Mouse (Mus musculus): ENCODE results near the gene Hcrt. TPM values are rescaled to one million over a fixed set of nuclear protein-coding genes. Genes with fewer than 3 reads are reported as not detected.

The Hcrt gene
- not detected for polyA plus RNA-seq (2014; fragmentation: Illumina TruSeq; extraction: RNeasy Lipid Tissue Mini Kit (QIAGEN cat#74804); ENCODE audit: low read depth, low replicate concordance)

DNA sequence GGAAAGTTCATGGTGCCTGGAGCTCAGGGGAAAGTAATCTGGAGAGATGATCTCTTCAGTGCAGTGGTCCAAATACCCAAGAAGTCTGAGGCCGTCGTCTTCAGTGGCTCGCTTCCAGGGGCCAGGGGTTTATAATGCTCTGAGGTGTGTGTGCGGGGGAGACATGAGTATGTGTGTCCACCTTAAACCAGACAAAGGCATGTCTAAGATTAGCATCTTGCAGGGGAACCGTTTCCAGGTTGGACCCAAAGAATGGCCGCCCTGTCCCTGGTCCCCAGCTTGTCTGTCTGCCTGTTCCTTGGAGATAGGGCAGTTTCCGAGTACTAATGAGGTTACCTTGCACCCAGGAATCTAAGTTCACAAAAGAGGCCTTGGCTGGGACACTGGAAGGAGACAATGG is at the start of gene Hcrt:
Gene Hcrt (minus strand): TSS at position 101 of the 400 bp plus-strand sequence.

DNA sequence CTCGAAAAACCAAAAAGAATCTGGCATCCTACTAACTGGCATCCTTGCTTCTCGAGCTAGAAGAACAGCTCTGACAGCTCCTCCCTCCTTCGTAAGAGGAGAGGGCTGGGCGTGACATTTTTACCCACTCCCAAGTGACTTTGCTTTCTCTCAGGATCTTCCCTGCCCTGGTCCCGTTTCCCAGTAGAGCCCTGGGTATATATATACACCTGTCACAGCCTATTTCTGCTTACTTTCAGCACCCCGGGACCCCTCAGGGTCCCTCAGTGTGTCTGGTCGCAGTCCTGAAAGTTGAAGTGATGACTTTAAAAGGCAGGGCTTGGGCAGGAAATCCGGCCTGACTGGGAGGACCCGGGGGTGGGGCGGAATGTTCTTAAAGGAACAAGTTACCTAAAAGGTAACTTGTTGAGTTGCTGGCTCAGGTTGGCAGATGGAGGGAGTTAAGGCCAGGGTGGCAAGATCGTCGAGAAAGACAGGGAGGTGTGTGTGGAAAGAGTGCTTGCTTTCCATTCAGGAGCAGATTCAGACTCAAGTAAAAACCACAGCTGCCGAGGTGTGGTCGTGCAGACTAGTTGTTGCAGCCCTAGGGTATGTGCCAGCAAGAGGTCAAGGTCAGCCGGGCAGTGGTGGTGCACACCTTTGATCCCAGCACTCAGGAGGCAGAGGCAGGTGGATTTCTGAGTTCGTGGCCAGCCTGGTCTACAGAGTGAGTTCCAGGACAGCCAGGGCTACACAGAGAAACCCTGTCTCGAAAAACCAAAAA is 8.1 kb upstream of the Hcrt start, which contains the start of gene Ghdc:
Gene Ghdc (minus strand): TSS at position 312 of the 763 bp plus-strand sequence.

GRCm38 (mm10) chr11:100759611-100760233 is 3.0 kb downstream of the Hcrt start, which contains the start of gene Kcnh4:
TSS of gene Kcnh4 (minus strand) at chr11:100759942.

GRCm38 (mm10) chr11:100738066-100738604 is 24.6 kb downstream of the Hcrt start, which contains the start of gene Rab5c:
TSS of gene Rab5c (minus strand) at chr11:100738215.

DNA sequence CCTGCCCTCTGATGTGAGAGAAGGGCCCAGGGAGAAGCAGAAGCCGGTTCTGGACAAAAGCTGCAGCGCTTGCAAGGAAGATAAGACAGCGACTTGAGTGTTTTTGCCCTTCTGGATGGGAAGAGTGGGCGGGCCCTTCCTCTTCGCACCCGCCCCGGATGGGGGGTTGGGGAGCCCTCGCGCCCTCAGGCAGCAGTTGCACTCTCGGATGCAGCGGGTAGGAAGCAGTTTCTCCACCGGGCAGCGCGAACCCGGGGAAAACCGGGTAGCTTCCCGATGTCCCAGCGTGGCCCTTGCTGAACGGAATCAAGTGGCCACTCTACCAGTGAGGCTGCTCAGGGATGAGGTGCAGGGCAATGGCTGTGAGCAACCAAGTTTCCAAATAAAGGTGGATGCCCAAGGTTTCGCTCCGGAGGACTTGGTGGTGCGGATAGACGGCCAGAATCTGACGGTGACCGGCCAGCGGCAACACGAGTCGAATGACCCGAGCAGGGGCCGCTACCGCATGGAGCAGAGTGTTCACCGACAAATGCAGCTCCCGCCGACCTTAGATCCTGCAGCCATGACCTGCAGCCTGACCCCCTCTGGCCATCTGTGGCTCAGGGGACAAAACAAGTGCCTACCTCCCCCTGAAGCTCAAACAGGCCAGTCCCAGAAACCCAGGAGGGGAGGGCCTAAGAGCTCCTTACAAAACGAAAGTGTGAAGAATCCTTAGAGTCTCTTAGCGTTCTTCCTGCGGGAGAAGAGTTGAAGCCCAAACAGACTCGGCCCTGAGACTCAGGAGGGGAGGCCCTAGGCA is 48.8 kb downstream of the Hcrt start, which contains the start of gene Hspb9:
Gene Hspb9 (plus strand): TSS at position 116 of the 799 bp plus-strand sequence.

GRCm38 (mm10) chr11:100711783-100712615 is 50.7 kb downstream of the Hcrt start, which contains the start of gene Kat2a:
TSS of gene Kat2a (minus strand) at chr11:100712465.

Other genes starting within 250 kb of the Hcrt start
- 52.3 TPM for gene Acly, start 234.9 kb downstream of the Hcrt start, polyA plus RNA-seq (2014; fragmentation: Illumina TruSeq; extraction: RNeasy Lipid Tissue Mini Kit (QIAGEN cat#74804); ENCODE audit: low read depth, low replicate concordance)
- gene Ttc25, start 217.3 kb downstream of the Hcrt start, polyA plus RNA-seq (2014; fragmentation: Illumina TruSeq; extraction: RNeasy Lipid Tissue Mini Kit (QIAGEN cat#74804); ENCODE audit: low read depth, low replicate concordance) = 0.53 TPM
- gene Cnp, start 188.0 kb downstream of the Hcrt start, polyA plus RNA-seq (2014; fragmentation: Illumina TruSeq; extraction: RNeasy Lipid Tissue Mini Kit (QIAGEN cat#74804); ENCODE audit: low read depth, low replicate concordance) = 2.3 TPM
- 2.0 TPM for gene Nkiras2, start 143.7 kb downstream of the Hcrt start, polyA plus RNA-seq (2014; fragmentation: Illumina TruSeq; extraction: RNeasy Lipid Tissue Mini Kit (QIAGEN cat#74804); ENCODE audit: low read depth, low replicate concordance)
- gene Dnajc7, start 142.8 kb downstream of the Hcrt start, polyA plus RNA-seq (2014; fragmentation: Illumina TruSeq; extraction: RNeasy Lipid Tissue Mini Kit (QIAGEN cat#74804); ENCODE audit: low read depth, low replicate concordance) = 114 TPM
- not detected for gene Zfp385c, start 70.5 kb downstream of the Hcrt start, polyA plus RNA-seq (2014; fragmentation: Illumina TruSeq; extraction: RNeasy Lipid Tissue Mini Kit (QIAGEN cat#74804); ENCODE audit: low read depth, low replicate concordance)
- gene Dhx58, start 58.7 kb downstream of the Hcrt start, polyA plus RNA-seq (2014; fragmentation: Illumina TruSeq; extraction: RNeasy Lipid Tissue Mini Kit (QIAGEN cat#74804); ENCODE audit: low read depth, low replicate concordance) = 0.44 TPM
- gene Kat2a, start 50.5 kb downstream of the Hcrt start, polyA plus RNA-seq (2014; fragmentation: Illumina TruSeq; extraction: RNeasy Lipid Tissue Mini Kit (QIAGEN cat#74804); ENCODE audit: low read depth, low replicate concordance) = 1.3 TPM
- gene Hspb9, start 49.1 kb downstream of the Hcrt start, polyA plus RNA-seq (2014; fragmentation: Illumina TruSeq; extraction: RNeasy Lipid Tissue Mini Kit (QIAGEN cat#74804); ENCODE audit: low read depth, low replicate concordance) = not detected
- gene Rab5c, start 24.7 kb downstream of the Hcrt start, polyA plus RNA-seq (2014; fragmentation: Illumina TruSeq; extraction: RNeasy Lipid Tissue Mini Kit (QIAGEN cat#74804); ENCODE audit: low read depth, low replicate concordance) = 63.6 TPM
- gene Kcnh4, start 3.0 kb downstream of the Hcrt start, polyA plus RNA-seq (2014; fragmentation: Illumina TruSeq; extraction: RNeasy Lipid Tissue Mini Kit (QIAGEN cat#74804); ENCODE audit: low read depth, low replicate concordance) = not detected
- 4.0 TPM for gene Ghdc, start 8.0 kb upstream of the Hcrt start, polyA plus RNA-seq (2014; fragmentation: Illumina TruSeq; extraction: RNeasy Lipid Tissue Mini Kit (QIAGEN cat#74804); ENCODE audit: low read depth, low replicate concordance)
- 4.4 TPM for gene Stat5b, start 87.8 kb upstream of the Hcrt start, polyA plus RNA-seq (2014; fragmentation: Illumina TruSeq; extraction: RNeasy Lipid Tissue Mini Kit (QIAGEN cat#74804); ENCODE audit: low read depth, low replicate concordance)
- gene Stat5a, start 96.4 kb upstream of the Hcrt start, polyA plus RNA-seq (2014; fragmentation: Illumina TruSeq; extraction: RNeasy Lipid Tissue Mini Kit (QIAGEN cat#74804); ENCODE audit: low read depth, low replicate concordance) = 2.6 TPM
- gene Stat3, start 176.6 kb upstream of the Hcrt start, polyA plus RNA-seq (2014; fragmentation: Illumina TruSeq; extraction: RNeasy Lipid Tissue Mini Kit (QIAGEN cat#74804); ENCODE audit: low read depth, low replicate concordance) = 20.1 TPM
- 17.6 TPM for gene Cavin1, start 208.0 kb upstream of the Hcrt start, polyA plus RNA-seq (2014; fragmentation: Illumina TruSeq; extraction: RNeasy Lipid Tissue Mini Kit (QIAGEN cat#74804); ENCODE audit: low read depth, low replicate concordance)
- 43.7 TPM for gene Atp6v0a1, start 246.5 kb upstream of the Hcrt start, polyA plus RNA-seq (2014; fragmentation: Illumina TruSeq; extraction: RNeasy Lipid Tissue Mini Kit (QIAGEN cat#74804); ENCODE audit: low read depth, low replicate concordance)